Mouse (Mus musculus) C2C12 (cell line): ENCODE results near the gene Phkb.

Experiments
- CEBPB ChIP-seq: IDR thresholded peaks from one replicate; pipeline ENCODE4 v1.6.1; 2011; ENCODE audit warnings: low read depth, mild to moderate bottlenecking, control low read depth, moderate library complexity
- CTCF ChIP-seq: IDR thresholded peaks from one replicate; pipeline ENCODE4 v1.5.1; 2011; ENCODE audit not compliant: control insufficient read depth, insufficient read depth, insufficient read length
- MAX ChIP-seq: IDR thresholded peaks from one replicate; pipeline ENCODE4 v1.6.1; 2011; ENCODE audit warnings: mild to moderate bottlenecking, control low read depth
- MYOG ChIP-seq: IDR thresholded peaks from one replicate; pipeline ENCODE4 v1.6.1; 2011; ENCODE audit not compliant: control insufficient read depth, insufficient read length; ENCODE audit errors: extremely low read depth
- USF1 ChIP-seq: IDR thresholded peaks from one replicate; pipeline ENCODE4 v1.6.1; 2011; ENCODE audit warnings: low read depth, mild to moderate bottlenecking, control low read depth, moderate library complexity

GRCm38 (mm10) chr8:85992911-85993310, 152.2 kb downstream of the Phkb start:
- TF ChIP-seq CTCF (no peak), MYOG (no peak), MAX (no peak), USF1 (no peak), CEBPB (no peak)
